Mouse (Mus musculus) mouse embryonic stem cell (cell line): ENCODE data around the gene Parva.

Experiments used
- in situ Hi-C, 2 experiments: fragments of 300-500 bp; cut with MboI; formaldehyde crosslinking; loops; 1 replicate in 1 of 2; 3 replicates in 1 of 2; pipeline ENCODE4 v1.14.3; 2019 to 2020; ENCODE audit warnings: low sequenced_read_pairs in 2 of 2, low pct_unique_long_range_greater_than_20kb in 1 of 2, mixed read lengths in 1 of 2; ENCODE audit not compliant: unreplicated experiment in 1 of 2

Parva gene

DNA sequence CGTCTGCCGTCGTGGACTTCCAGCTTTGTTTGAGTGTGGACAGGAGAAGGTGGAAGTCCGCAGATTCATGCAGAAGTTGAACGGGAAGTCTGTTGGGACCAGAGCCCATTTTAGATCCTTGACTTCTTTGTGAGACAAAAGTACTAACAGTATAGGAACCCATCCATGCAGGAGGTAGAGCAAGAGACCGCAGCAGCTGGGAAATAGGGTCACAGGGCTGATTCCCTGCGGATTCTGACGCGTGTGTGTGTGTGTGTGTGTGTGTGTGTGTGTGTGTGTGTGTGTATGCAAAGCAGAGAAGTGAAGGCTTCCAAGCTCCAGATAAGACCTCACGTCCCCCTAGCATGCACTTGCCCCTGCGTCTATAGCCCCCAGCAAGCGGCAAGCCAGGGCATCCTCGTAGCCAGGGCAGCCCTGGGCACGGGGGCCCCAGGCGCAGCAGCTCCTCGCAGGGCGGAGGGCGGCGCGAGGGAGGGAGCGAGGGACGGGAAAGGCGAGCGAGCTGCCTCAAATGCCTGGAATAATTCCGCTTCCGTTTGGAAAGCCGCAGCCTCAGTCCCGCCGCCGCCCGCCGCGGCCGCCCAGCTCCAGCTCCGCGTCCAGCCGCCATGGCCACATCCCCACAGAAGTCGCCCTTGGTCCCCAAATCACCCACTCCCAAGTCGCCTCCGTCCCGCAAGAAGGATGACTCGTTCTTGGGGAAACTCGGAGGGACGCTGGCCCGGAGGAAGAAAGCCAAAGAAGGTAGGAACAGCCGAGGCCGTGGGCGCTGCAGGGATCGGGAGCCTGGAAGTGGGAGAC is at the start of gene Parva:
Gene Parva, plus strand, starts transcription at position 149 of the 801 bp plus-strand sequence.
- in situ Hi-C loops, result no loop called here

DNA sequence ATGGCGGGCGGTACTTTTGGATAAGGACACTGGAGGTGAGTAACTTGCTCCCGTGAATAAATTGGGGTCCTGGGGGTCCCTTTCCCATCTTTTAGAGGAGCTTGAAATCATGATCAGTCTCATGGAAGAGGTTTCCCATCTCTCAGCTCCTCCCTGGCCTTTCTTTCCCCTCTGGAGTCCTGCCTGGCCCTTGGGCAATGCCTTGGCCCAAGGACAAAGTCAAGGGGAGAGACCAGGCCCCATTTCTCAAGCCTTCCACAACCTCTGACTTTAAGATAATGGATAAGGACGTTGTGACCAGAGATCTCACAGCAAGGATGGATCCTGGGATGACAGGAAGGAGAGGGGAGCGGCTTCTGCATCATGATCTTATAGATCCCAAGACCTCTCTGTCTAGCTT is 49.2 kb upstream of the Parva start:
- in situ Hi-C loops, result loop anchor here (25.0 kb wide), 2 partner anchors 209 to 509 kb away; no protein-coding TSS in a partner anchor

DNA sequence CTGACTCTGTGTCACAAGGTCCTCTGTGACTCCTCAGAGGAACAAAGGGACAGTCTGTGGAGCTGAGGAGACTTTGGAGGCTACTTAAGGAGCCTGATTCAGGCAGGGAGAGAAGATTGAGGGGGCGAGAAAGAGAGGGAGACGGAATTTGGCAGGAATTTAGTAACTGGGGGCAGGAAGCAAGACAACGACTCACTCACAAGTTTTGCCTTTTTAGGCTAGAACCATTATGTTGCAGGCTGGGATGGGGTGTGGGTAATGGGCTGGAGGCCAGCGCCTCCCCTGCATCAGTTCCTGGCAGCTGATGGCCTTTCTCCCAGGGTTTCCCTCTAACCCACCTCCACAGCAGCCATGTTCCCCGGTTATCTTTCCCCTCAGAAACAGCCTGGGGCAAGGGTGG is 48.8 kb upstream of the Parva start:
- in situ Hi-C loops, result loop anchor here (25.0 kb wide), 2 partner anchors 209 to 509 kb away; no protein-coding TSS in a partner anchor

DNA sequence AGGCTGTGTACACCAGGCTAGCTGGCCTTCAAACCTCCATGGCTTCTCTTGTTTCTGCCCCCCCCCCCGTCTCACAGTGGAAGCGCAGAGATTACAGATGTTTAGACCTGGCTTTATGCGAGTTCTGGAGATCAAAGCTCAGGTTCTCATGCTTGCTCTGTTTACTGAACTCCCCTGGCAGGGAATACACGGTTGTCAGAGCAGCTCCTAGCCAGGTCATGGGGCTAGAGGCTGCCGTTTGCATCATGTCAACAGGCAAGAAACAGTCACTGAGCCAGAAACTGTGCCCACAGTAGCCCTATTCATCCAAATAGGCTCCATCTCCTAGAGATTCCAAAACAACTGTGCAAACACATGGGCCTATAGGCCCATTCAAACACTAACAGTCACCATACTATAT is 40.8 kb upstream of the Parva start:
- in situ Hi-C loops, result loop anchor here (25.0 kb wide), 2 partner anchors 201 to 501 kb away; no protein-coding TSS in a partner anchor

DNA sequence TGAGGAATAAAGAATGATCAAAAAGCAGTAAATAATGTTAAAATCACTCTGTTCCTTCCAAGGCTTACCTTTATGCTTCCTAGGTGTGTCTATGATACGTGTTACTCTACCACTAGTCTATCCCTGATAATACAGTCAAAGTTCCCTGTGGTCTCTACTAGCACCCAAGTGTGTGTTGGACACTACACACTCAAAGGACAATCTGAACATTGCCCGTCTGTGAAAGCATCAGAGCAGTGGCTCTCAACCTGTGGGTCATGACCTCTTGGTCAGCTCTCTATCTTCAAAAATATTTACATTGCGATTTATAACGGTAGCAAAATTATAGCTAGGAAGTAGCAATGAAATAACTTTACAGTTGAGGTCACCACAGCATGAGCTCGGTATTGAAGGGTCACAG is 39.4 kb upstream of the Parva start:
- in situ Hi-C loops, result loop anchor here (25.0 kb wide), 2 partner anchors 199 to 499 kb away; no protein-coding TSS in a partner anchor

DNA sequence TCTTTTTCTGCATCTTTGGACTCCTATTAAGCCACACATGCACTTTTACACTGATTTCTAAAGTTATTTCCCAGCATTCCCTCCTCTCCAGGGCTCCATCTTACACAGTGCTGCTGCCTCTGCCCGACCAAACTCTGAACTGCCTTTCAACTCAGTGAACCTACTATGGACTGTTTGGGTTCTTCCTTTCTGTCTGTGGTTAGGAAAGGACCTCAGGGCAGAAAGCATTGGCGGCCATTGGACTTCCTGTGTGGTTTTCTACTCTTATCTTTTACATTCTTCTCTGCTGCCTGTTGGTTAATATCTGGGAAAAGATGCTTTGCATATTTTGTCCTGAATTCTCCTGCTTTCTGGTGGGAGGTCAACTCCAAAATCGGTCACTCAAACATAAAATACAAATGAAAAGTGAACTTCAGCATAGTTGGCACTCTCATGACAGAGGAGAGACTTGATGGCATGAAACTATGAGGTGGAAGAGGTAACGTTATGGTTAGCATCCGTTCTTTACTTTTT is 38.9 kb upstream of the Parva start:
- in situ Hi-C loops, result loop anchor here (25.0 kb wide), 2 partner anchors 199 to 499 kb away; no protein-coding TSS in a partner anchor

DNA sequence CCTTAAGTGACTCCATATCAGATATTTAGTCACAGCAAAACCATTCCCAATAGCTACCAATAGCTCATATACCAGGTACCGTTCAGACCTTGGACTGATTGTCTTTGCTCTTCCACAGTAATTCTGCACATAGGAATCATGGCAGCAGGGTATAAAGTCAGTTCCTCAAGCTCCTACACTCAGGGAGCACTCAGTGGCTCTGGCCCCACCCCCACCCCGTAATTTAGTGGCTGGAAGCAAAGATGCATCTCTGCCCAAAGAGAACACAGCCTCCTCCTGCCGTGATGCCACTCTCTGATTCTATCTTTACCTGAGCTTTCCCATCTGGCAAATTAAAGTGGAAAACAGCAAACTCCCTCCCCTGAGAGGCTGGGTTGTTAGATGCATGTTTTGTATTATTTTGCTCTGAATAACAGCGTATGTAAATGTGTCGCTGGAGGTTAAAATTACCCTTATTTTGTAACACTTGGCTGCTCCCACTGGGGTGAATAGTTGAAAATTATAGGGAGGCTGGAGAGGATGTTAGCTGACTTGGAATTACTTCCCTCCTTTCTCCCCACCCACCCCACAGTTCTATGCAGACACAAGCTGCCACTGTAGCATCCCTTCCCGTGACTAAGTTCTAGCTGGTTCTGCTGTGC is 37.6 kb upstream of the Parva start:
- in situ Hi-C loops, result loop anchor here (25.0 kb wide), 2 partner anchors 198 to 498 kb away; no protein-coding TSS in a partner anchor

DNA sequence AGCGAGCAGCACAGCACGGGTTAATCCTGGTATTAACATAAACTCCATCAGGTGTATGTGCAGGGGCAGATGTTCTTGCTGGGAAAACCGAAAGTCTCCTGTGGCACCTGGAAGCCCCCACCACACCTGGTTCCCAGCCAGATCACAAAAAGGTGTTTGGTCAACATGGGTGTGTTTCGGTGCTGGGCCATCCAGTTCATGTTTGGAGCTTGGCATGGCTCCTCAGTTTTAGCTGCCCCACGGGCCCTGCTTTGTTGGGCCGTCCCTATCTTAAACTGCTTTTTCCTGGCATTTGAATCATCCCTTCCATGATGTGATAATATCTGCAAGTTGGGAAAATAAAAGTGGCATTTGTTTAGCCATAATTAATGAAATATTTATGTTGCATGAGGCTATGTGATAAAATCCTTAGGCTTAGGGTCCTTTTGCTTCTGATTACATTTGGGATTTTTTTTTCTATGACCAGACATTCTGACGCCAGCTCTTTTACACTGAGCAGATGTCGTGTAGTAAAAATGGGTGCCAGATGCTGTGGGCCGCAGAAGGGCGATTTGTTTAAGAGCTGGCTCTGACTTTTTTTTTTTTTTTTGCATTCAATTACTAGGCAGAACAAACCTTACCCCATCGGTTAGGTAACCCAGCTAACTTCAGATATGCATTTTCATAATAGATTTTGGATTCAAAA is 36.9 kb upstream of the Parva start:
- in situ Hi-C loops, result loop anchor here (25.0 kb wide), 2 partner anchors 197 to 497 kb away; no protein-coding TSS in a partner anchor

DNA sequence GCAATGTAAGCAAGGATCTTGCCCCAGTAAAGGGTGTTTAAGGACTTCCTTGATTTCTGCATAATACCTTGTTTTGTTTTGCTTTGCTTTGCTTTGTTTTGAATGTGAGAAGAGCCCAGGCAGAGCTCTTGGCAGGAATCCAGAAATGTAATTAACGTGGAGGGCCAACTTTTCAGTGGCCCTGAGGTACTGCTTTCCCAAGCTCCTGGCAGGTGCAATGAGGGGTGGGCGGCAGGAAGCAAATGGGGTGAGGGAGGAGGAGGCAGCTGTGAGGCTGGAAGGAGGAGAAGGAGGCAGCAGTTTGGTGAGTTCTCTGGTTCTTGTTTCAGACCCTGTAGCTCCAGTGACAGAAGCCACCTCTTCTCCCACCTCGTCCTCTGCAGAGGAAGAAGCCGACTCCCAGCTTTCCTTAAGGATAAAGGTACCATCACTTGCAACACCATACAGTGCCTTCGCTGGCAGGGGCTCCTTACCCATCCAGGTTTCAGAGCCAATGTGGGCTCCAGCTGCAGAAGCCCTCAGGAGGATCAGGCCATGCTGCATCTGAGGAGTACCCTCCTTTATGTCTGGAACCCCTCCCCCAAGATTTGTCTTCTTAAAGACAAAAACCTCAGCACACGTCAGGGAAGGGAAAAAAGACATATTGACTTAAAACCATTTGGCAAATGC is 36.2 kb upstream of the Parva start:
- in situ Hi-C loops, result loop anchor here (25.0 kb wide), 2 partner anchors 196 to 496 kb away; no protein-coding TSS in a partner anchor

DNA sequence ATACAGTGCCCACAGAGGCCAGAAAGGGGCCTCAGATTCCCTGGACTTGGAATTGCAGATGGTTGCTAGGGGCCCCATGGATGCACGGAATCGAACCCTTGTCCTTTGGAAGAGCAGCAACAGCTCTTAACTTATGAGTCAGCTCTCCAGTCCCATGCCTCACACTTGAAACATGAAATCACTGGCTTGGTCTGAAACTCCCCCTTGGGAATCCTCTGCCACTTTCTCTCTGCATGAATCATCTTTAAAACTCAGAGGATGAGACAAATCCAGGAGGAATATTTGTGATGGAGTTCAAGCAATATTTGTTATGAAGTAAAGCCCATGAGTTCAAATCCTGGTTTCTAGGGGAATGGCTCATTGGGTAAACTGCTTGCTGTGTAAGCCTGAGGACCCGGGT is 29.5 kb upstream of the Parva start:
- in situ Hi-C loops, result loop anchor here (25.0 kb wide), 2 partner anchors 190 to 490 kb away; no protein-coding TSS in a partner anchor

DNA sequence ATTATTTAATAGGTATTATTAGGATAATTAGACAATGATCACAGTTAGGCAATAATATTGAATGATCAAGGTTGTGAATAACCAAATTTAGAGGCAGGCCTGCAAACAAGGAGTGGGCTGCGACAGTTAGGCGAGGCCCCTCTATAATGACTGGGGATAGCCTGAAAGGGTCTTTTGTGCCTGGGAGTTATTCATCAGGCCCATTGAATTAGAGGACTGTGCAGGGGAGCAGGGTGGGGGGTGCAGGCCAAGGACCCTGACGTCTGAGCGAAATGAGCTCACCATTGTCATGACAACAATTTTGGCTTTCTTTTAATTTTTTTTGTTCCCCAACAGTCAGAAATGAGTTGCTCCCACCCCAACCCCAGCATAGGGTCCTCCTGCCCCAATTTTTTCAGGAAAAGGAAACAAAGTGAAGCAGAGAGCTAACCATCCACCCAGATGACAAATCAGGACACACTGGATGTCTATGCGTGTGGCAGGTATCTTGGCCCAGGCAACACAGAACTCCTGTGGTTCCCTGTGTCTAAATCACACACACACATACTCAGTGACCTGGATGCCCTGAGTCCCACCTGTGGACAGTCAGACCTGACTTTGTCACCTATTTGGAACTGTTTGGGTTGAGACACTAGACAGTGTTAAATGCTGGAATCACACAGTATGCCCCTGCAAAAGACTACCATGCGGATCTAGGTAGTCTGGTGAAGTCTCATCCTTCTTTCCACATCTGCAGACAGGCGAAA is 27.7 kb upstream of the Parva start:
- in situ Hi-C loops, result loop anchor here (25.0 kb wide), 2 partner anchors 188 to 488 kb away; no protein-coding TSS in a partner anchor

DNA sequence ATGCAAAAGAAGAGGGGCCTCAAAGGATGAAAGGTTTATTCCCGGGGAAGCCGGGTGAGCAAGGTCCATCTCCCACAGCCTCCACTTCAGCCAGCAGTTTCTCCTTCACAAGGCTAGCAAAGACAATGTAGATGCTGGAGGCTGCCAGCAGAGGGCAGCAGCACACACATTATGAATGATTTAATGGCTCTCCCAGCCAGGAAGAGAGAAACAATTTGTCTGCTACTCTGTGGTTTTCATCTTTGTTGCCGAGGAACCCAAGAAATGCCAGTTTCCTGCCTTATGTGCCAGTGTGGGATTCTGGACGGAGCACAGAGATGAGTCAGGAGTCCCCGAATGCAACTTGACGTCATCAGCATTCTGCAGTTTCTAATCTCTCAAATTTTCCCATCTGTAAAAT is 27.1 kb upstream of the Parva start:
- in situ Hi-C loops, result no loop called here

DNA sequence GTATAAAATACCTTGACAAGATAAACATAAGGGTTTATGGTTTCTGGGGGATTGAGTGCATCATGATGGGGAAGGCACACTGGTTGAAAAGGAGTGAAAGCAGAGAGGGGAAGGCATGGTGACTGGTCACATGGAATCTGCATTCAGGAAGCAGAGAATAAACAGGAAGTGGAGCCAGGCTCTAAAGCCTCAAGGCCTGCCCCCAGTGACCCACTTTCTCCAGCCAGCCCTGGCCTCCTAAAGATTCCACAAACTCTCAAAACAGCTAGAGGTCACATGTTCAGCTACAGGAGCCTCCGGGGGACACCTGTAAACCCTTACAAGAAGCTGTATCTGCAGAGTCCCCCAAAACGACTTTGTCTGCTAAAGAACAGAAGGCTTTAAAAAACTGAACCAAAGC is 22.2 kb upstream of the Parva start:
- in situ Hi-C loops, result loop anchor here in 1 of 2 experiments (5.0 kb wide), 1 partner anchor 52 kb away; no protein-coding TSS in a partner anchor

DNA sequence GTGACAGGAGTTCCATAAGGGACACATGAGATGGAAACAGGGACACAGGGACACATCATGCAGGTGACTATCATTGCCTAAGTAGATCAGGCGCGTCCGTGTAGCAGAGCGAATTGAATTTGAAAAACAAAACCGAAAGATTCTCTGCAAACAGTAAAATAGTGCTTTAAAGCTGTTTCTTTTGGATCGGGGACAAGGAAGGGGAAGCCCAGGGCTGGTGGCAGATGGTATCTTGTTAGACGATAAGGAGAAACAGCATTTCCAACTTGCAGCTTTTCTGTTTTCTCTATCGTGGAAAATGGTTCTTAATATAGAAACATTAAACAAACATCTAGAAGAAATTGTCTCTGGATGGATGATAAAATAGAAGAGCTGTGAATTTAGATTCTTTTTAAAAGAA is 21.7 kb upstream of the Parva start:
- in situ Hi-C loops, result loop anchor here in 1 of 2 experiments (5.0 kb wide), 1 partner anchor 52 kb away; no protein-coding TSS in a partner anchor

DNA sequence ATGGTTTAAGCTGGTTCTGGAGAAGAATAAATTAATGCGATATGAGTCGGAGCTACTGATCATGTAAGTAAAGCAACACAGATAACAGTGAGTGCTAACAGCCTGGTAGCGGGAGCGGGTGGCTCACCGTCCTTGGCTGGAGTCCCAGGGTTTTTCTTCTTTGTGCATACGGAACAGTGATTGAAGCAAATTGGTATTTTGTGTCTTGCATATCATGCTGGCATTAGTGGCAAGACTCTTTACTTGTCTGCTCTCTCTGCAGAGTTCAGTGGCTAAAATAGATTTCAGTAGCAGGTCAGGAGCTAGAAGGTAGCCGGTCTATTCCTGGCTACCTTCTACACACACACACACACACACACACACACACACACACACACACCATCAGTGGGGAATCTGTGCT is 19.7 kb upstream of the Parva start:
- in situ Hi-C loops, result loop anchor here in 1 of 2 experiments (5.0 kb wide), 1 partner anchor 50 kb away; no protein-coding TSS in a partner anchor

DNA sequence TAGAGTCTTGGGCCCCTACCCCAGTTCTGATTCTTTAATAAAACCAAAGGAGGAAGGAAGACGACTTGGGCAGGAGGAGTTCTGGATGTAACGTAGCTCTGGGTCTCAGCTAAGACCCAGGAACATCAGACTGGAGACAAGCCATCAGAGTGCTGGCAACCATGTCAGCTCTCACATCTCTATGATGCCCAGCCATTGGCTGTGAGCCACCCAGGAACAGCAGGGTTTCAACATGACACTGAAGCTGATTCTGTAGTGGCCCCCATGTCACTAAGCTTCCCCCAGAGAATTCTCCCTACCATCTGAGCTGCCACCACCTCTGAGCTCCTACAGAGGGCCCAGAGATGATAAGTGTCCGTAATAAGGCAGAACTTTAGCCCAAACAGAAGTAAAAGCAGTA is 17.3 kb upstream of the Parva start:
- in situ Hi-C loops, result loop anchor here in 1 of 2 experiments (5.0 kb wide), 1 partner anchor 47 kb away; no protein-coding TSS in a partner anchor

DNA sequence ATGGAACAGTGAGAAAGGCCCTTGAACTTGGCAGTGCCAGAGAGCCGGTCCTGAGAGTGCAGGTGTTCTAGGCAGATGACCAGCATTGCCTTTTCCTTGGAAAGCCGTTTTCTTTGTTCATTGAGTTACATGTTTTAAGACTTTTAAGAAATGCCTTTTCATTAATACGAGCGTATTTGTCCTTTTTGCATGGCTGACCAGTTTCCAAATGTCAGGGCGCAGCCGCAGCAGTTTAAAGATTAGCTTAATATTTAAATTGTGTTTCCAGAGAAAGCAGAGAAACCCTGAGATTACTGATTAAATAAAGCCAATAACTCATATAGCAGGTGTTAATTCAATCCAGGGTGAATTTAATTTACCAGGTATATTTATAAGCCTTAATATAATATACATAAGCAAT is 14.0 kb upstream of the Parva start:
- in situ Hi-C loops, result no loop called here
